Mouse (Mus musculus) E14TG2a.4 (cell line): ENCODE measurements around the gene Fam193b.

Source experiments
- CTCF ChIP-seq: conservative IDR thresholded peaks from 2 replicates; pipeline ENCODE4 v1.5.1; 2014; ENCODE audit warnings: low read length
- NANOG ChIP-seq: IDR thresholded peaks from 2 replicates; pipeline ENCODE4 v1.6.1; 2014; ENCODE audit warnings: borderline replicate concordance, low read length, mixed read lengths
- POU5F1 ChIP-seq: IDR thresholded peaks from 2 replicates; pipeline ENCODE4 v1.6.1; 2014; ENCODE audit warnings: low read length, borderline replicate concordance

DNA sequence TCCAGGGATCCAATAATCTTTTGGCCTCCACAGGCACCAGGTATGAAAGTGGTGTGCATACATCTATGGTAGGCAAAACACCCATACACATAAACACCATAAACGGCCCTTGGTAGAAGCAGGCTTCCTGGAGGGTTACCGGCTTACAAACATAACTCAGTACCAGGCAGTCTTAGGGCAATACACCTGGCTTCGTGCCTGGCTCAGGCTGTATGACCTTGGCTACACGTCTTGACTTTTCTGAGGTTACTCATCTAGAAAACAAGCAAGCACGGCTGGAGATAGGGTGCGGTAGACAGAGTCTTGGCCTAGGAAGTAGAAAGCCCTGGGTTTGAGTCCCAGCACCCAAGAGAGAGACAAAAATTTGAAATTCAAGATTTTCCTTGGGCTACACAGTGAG lies 74.3 kb downstream of the Fam193b start:
- TF ChIP-seq CTCF (no peak), POU5F1 (no peak), NANOG (no peak)
